Mouse (Mus musculus) layer of hippocampus, adult 2 months (tissue): ENCODE results near the gene Eno1. TPM values are rescaled to one million over a fixed set of nuclear protein-coding genes. Genes with fewer than 3 reads are reported as not detected.
"Not testable (repeated sequence)": the region's sequence is repeated elsewhere in the genome, so short reads cannot be mapped to it uniquely, and the experiment has no call there.

ENCODE experiments used
- DNase-seq, 2 experiments: peaks; one replicate each; pipeline ENCODE4 v3.0.0; 2022; ENCODE audit warnings: low spot score in 2 of 2
- H3K27ac ChIP-seq: fragments of 200-600 bp; 2 replicates; pipeline ENCODE4 v1.8.1; 2022
- H3K4me3 ChIP-seq: fragments of 200-600 bp; 2 replicates; pipeline ENCODE4 v1.8.1; 2022; ENCODE audit warnings: mild to moderate bottlenecking
- CTCF ChIP-seq: fragments of 200-600 bp; conservative IDR thresholded peaks from 2 replicates; pipeline ENCODE4 v1.8.1; 2022; ENCODE audit warnings: antibody characterized with exemption, mild to moderate bottlenecking, moderate library complexity
- total RNA-seq, 2 experiments: library from RNA; stranded (reverse); gene quantifications; 2 replicates each; pipeline ENCODE4 v1.2.3; 2021

Eno1 gene
- total RNA-seq, 2 experiments from 2014 or later, result 416 to 423 TPM

GRCm38 (mm10) chr4:150281891-150282630 is 45.5 kb downstream of the Eno1 start:
- no peak for DNase-seq

GRCm38 (mm10) chr4:150282631-150283334 is 46.3 kb downstream of the Eno1 start:
- H3K4me3 ChIP-seq, result peak overlapping the region; percentile 77

More at GRCm38 (mm10) chr4:150281891-150282630, 45.5 kb downstream of the Eno1 start:
- H3K4me3 ChIP-seq, result peak overlapping the region; percentile 77
- peak overlapping the region; percentile 99 for H3K27ac ChIP-seq
- TF ChIP-seq CTCF, result no peak

GRCm38 (mm10) chr4:150283335-150283638 is 46.8 kb downstream of the Eno1 start:
- DNase-seq, result no peak
- no peak for TF ChIP-seq CTCF
- Histone ChIP-seq H3K27ac (peak overlapping the region; percentile 99), H3K4me3 (peak overlapping the region; percentile 77)

More at GRCm38 (mm10) chr4:150282631-150283334, 46.3 kb downstream of the Eno1 start:
- H3K27ac ChIP-seq, result peak overlapping the region; percentile 99
- no peak for DNase-seq
- no peak for TF ChIP-seq CTCF

- TF ChIP-seq CTCF, result peak; percentile 64
- no peak for DNase-seq
- H3K4me3 ChIP-seq, result peak overlapping the region; percentile 36
- peak overlapping the region; percentile 99 for H3K27ac ChIP-seq
Observed at GRCm38 (mm10) chr4:150283993-150284392, 47.5 kb downstream of the Eno1 start.

GRCm38 (mm10) chr4:150286980-150287379 is 50.5 kb downstream of the Eno1 start:
- Histone ChIP-seq H3K27ac (no peak overlapping the region), H3K4me3 (no peak overlapping the region)
- no peak for TF ChIP-seq CTCF
- no peak for DNase-seq

GRCm38 (mm10) chr4:150287463-150287862 is 50.9 kb downstream of the Eno1 start:
- H3K27ac ChIP-seq, result not testable (repeated sequence)

GRCm38 (mm10) chr4:150291900-150292299 is 55.4 kb downstream of the Eno1 start:
- Histone ChIP-seq H3K27ac (no peak overlapping the region), H3K4me3 (no peak overlapping the region)
- no peak for DNase-seq
- TF ChIP-seq CTCF, result peak; percentile 61

More at GRCm38 (mm10) chr4:150287463-150287862, 50.9 kb downstream of the Eno1 start:
- DNase-seq, H3K4me3 ChIP-seq: not testable (repeated sequence)

GRCm38 (mm10) chr4:150294870-150295269 is 58.3 kb downstream of the Eno1 start:
- no peak for DNase-seq
- no peak for TF ChIP-seq CTCF
- Histone ChIP-seq H3K4me3 (no peak overlapping the region), H3K27ac (no peak overlapping the region)

GRCm38 (mm10) chr4:150295966-150296365 is 59.4 kb downstream of the Eno1 start:
- no peak overlapping the region for H3K27ac ChIP-seq
- H3K4me3 ChIP-seq, result no peak overlapping the region
- DNase-seq, result no peak
- peak; percentile 26; the same call in 1 of the 2 replicates for TF ChIP-seq CTCF

Other genes starting within 250 kb of the Eno1 start
- gene H6pd, start 227.7 kb upstream of the Eno1 start, total RNA-seq, result 10 to 100 TPM in 1 of 2 experiments, 1 to 10 TPM in 1; 9.5 to 11.1 TPM
- 1 to 10 TPM; 1.1 to 1.4 TPM for gene Gpr157, start 149.4 kb upstream of the Eno1 start, total RNA-seq
- gene Slc2a5, start 117.4 kb upstream of the Eno1 start, total RNA-seq, result 1 to 10 TPM; 4.6 to 5.5 TPM
- gene Slc2a7, start 87.7 kb upstream of the Eno1 start, total RNA-seq, result not detected
- gene Car6, start 35.4 kb upstream of the Eno1 start, total RNA-seq, result not detected
- gene Rere, start 44.9 kb downstream of the Eno1 start, total RNA-seq, result 100 to 1,000 TPM; 144 to 153 TPM